Mouse (Mus musculus) heart, postnatal 0 days (tissue): Measurements from ENCODE around the gene Frmpd4. TPM values are rescaled to one million over a fixed set of nuclear protein-coding genes. Genes with fewer than 3 reads are reported as not detected.

Experiments
- ATAC-seq: fragments of 200-750 bp; cut with Nextera tagmentation; 2 replicates; pipeline ENCODE4 v1.8.0; 2017; ENCODE audit warnings: low read depth, moderate number of reproducible peaks, moderate library complexity; ENCODE audit not compliant: insufficient read depth
- DNase-seq: peaks from one replicate; pipeline ENCODE4 v3.0.0-alpha.2; 2016; ENCODE audit warnings: low spot score
- H3K27ac ChIP-seq: fragments of 300-500 bp; sonication (generic); 2 replicates; pipeline ENCODE4 v1.5.1; 2014; ENCODE audit warnings: low read depth, mild to moderate bottlenecking
- H3K27me3 ChIP-seq: fragments of 300-500 bp; sonication (generic); 2 replicates; pipeline ENCODE4 v1.6.1; 2014; ENCODE audit warnings: low read length, mixed read lengths; ENCODE audit not compliant: control insufficient read depth, insufficient read depth
- H3K36me3 ChIP-seq: fragments of 300-500 bp; sonication (generic); replicated peaks from 2 replicates; pipeline ENCODE4 v1.6.1; 2014; ENCODE audit warnings: low read length, mixed read lengths; ENCODE audit not compliant: control insufficient read depth, insufficient read depth
- H3K4me1 ChIP-seq: fragments of 300-500 bp; sonication (generic); 2 replicates; pipeline ENCODE4 v1.6.1; 2014; ENCODE audit warnings: antibody characterized with exemption; ENCODE audit not compliant: control insufficient read depth, insufficient read depth
- H3K4me2 ChIP-seq: fragments of 300-500 bp; sonication (generic); 2 replicates; pipeline ENCODE4 v1.6.1; 2014; ENCODE audit warnings: low read depth, mild to moderate bottlenecking, low read length, moderate library complexity
- H3K4me3 ChIP-seq: fragments of 300-500 bp; sonication (generic); 2 replicates; pipeline ENCODE4 v1.5.1; 2014; ENCODE audit warnings: low read depth, low read length
- H3K9ac ChIP-seq: fragments of 300-500 bp; sonication (generic); replicated peaks from 2 replicates; pipeline ENCODE4 v1.6.1; 2014; ENCODE audit warnings: low read depth, low read length, mixed read lengths
- H3K9me3 ChIP-seq: fragments of 300-500 bp; sonication (generic); replicated peaks from 2 replicates; pipeline ENCODE4 v1.6.1; 2016; ENCODE audit warnings: low read length; ENCODE audit not compliant: control insufficient read depth
- CTCF ChIP-seq: IDR thresholded peaks from 2 replicates; pipeline ENCODE4 v1.5.1; 2016; ENCODE audit warnings: antibody characterized with exemption, control low read depth, low read depth
- EP300 ChIP-seq: IDR thresholded peaks from 2 replicates; pipeline ENCODE4 v1.6.1; 2016; ENCODE audit warnings: antibody characterized with exemption, low read depth
- WGBS: fragments of 180-500 bp; shearing (Covaris S2); extraction: QIAGEN DNeasy Blood & Tissue Kit; methylation state at CpG from one replicate; pipeline ENCODE4 v1.1.7; 2014; 5-methylcytosine and 5-hydroxymethylcytosine counted together
- polyA plus RNA-seq: library from polyadenylated mRNA; unstranded; fragments of >200 nt; fragmentation: Nextera tagmentation; extraction: Ambion mirVana; gene quantifications from 2 replicates; pipeline ENCODE4 v1.2.1, GENCODE M21; 2015
- total RNA-seq: library from RNA; depleted of rRNA; stranded (reverse); fragments of >200 nt; gene quantifications from 2 replicates; pipeline ENCODE4 v1.2.3, GENCODE M21; 2014; ENCODE audit warnings: low replicate concordance

The Frmpd4 gene
- total and polyA plus RNA-seq, 2 experiments from 2014 or later, result not detected

- DNase-seq (no peak), ATAC-seq (no peak)
- Histone ChIP-seq H3K4me1 (no peaks in the 10 kb centered on the region), H3K4me2 (no peak overlapping the region), H3K27me3 (no peaks in the 10 kb centered on the region), H3K27ac (no peak overlapping the region), H3K4me3 (no peak overlapping the region), H3K9me3 (no peaks in the 10 kb centered on the region), H3K36me3 (no peaks in the 10 kb centered on the region), H3K9ac (no peak overlapping the region)
- TF ChIP-seq EP300 (no peak), CTCF (no peak)
Observed at GRCm38 (mm10) chrX:167828456-167828855, 748.6 kb downstream of the Frmpd4 start.

GRCm38 (mm10) chrX:167817363-167817762, 759.7 kb downstream of the Frmpd4 start:
- no peak overlapping the region for H3K4me2 ChIP-seq
- no peaks in the 10 kb centered on the region for H3K36me3 ChIP-seq
- no peaks in the 10 kb centered on the region for H3K27me3 ChIP-seq
- no peak overlapping the region for H3K4me3 ChIP-seq
- 42% methylated on average over 4 of the region's 4 CpGs for WGBS
- H3K4me1 ChIP-seq, result no peaks in the 10 kb centered on the region
- no peaks in the 10 kb centered on the region for H3K9me3 ChIP-seq
- no peak for ATAC-seq
- TF ChIP-seq CTCF (peak; percentile 43), EP300 (no peak)
- DNase-seq, result no peak
- no peak overlapping the region for H3K9ac ChIP-seq
- H3K27ac ChIP-seq, result no peak overlapping the region

- TF ChIP-seq EP300 (no peak), CTCF (no peak)
Observed at GRCm38 (mm10) chrX:167810120-167810519, 766.9 kb downstream of the Frmpd4 start.

DNA sequence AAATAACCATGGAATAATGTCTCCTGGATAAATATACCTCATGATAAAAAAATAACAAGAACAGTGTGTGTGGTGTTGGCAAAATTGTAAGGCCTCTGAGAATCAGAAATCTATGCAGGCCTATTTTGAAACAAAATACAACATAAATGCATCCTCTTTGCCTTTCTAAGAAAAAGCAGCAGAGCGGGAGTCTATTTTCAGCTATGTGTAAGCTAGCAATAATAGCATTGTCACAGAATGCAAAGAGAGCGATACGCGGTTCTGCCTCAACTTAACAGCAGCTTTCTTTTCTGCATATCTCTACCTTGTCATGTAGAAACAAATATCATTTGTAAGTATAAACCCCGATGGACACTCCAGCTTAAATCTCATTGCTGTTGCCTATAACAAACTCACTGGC, 768.5 kb downstream of the Frmpd4 start:
- Histone ChIP-seq H3K9me3 (no peaks in the 10 kb centered on the region), H3K27ac (no peak overlapping the region), H3K9ac (no peak overlapping the region), H3K4me1 (no peaks in the 10 kb centered on the region), H3K36me3 (no peaks in the 10 kb centered on the region), H3K4me3 (no peak overlapping the region), H3K4me2 (no peak overlapping the region), H3K27me3 (no peaks in the 10 kb centered on the region)
- TF ChIP-seq CTCF, result no peak
- no peak for TF ChIP-seq EP300
- ATAC-seq (no peak), DNase-seq (no peak)
- WGBS, result 84% methylated on average over 5 of the region's 5 CpGs

More at GRCm38 (mm10) chrX:167810120-167810519, 766.9 kb downstream of the Frmpd4 start:
- no peak for ATAC-seq
- WGBS, result 47% methylated on average over 2 of the region's 2 CpGs
- Histone ChIP-seq H3K36me3 (no peaks in the 10 kb centered on the region), H3K27me3 (no peaks in the 10 kb centered on the region), H3K9me3 (no peaks in the 10 kb centered on the region), H3K9ac (no peak overlapping the region), H3K4me3 (no peak overlapping the region), H3K27ac (no peak overlapping the region), H3K4me1 (no peaks in the 10 kb centered on the region), H3K4me2 (no peak overlapping the region)
- no peak for DNase-seq

GRCm38 (mm10) chrX:167788737-167789136, 788.3 kb downstream of the Frmpd4 start:
- Histone ChIP-seq H3K4me2 (no peak overlapping the region), H3K4me1 (no peaks in the 10 kb centered on the region), H3K27ac (no peak overlapping the region), H3K9me3 (no peaks in the 10 kb centered on the region), H3K4me3 (no peak overlapping the region), H3K36me3 (no peaks in the 10 kb centered on the region), H3K27me3 (no peaks in the 10 kb centered on the region), H3K9ac (no peak overlapping the region)
- ATAC-seq (no peak), DNase-seq (no peak)
- TF ChIP-seq CTCF (no peak), EP300 (no peak)
- WGBS, result 83% methylated on average over 2 of the region's 2 CpGs

DNA sequence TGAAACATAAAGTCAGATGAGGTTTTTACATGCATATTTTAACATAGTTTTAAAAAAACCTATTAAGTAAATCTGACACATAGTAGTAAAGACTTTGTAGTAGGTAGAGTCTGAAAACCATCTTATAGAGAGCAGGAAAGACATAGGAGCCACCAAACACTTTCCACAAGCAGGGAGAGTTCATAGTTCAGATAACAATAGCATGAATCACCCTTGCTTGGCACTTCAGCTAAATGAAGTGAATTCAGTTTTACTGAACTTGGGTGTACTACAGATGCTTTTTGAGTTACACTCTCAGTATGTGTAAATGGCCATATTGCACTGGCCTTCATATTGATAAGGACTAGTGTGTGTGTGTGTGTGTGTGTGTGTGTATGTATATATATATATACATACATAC, 793.5 kb downstream of the Frmpd4 start:
- H3K9ac ChIP-seq, result no peak overlapping the region
- H3K9me3 ChIP-seq, result no peaks in the 10 kb centered on the region
- no peak overlapping the region for H3K27ac ChIP-seq
- no peak for TF ChIP-seq CTCF
- no peak for TF ChIP-seq EP300
- no peaks in the 10 kb centered on the region for H3K36me3 ChIP-seq
- H3K4me2 ChIP-seq, result no peak overlapping the region
- no peaks in the 10 kb centered on the region for H3K4me1 ChIP-seq
- no peak for DNase-seq
- no peaks in the 10 kb centered on the region for H3K27me3 ChIP-seq
- no peak for ATAC-seq
- no peak overlapping the region for H3K4me3 ChIP-seq
